Mouse (Mus musculus) MEL (cell line): ENCODE data around the gene Myo19. TPM values are rescaled to one million over a fixed set of nuclear protein-coding genes. Genes with fewer than 3 reads are reported as not detected.

Experiments
- DNase-seq: peaks from one replicate; pipeline ENCODE4 v3.0.0; 2011; ENCODE audit warnings: low read depth, low spot score
- H3K27ac ChIP-seq: 2 replicates; pipeline ENCODE4 v1.5.1; 2012; ENCODE audit warnings: low read depth, mild to moderate bottlenecking, control low read depth, low read length, moderate library complexity; ENCODE audit not compliant: control insufficient read depth
- H3K27me3 ChIP-seq, 2 experiments: fragments of 150-350 bp in 1 of 2; sonication (generic) in 1 of 2; 2 replicates each; pipeline ENCODE4 v1.6.1; 2012; ENCODE audit warnings: low read length in 2 of 2, mild to moderate bottlenecking in 2 of 2, improper control_type of control experiment in 1 of 2, moderate library complexity in 1 of 2; ENCODE audit not compliant: insufficient read depth in 2 of 2, control insufficient read depth in 1 of 2
- H3K36me3 ChIP-seq, 2 experiments: 2 replicates each; pipeline ENCODE4 v1.6.1; 2012 to 2014; ENCODE audit warnings: low read length in 2 of 2, improper control_type of control experiment in 1 of 2, inconsistent platforms in 1 of 2, mild to moderate bottlenecking in 1 of 2; ENCODE audit not compliant: insufficient read depth in 2 of 2, control insufficient read depth in 1 of 2
- H3K4me1 ChIP-seq, 2 experiments: fragments of 150-350 bp in 1 of 2; sonication (generic) in 1 of 2; 2 replicates each; pipeline ENCODE4 v1.6.1; 2012; ENCODE audit warnings: low read length in 2 of 2, improper control_type of control experiment in 1 of 2, mild to moderate bottlenecking in 1 of 2; ENCODE audit not compliant: insufficient read depth in 2 of 2, control insufficient read depth in 1 of 2
- H3K4me3 ChIP-seq, 2 experiments: fragments of 150-350 bp in 1 of 2; sonication (generic) in 1 of 2; 2 replicates each; pipeline ENCODE4 v1.5.1; 2012; ENCODE audit warnings: low read depth in 2 of 2, low read length in 2 of 2, mild to moderate bottlenecking in 2 of 2, moderate library complexity in 2 of 2, control low read depth in 1 of 2, improper control_type of control experiment in 1 of 2; ENCODE audit not compliant: control insufficient read depth in 1 of 2, insufficient read depth in 1 of 2
- H3K79me2 ChIP-seq: 2 replicates; pipeline ENCODE4 v1.6.1; 2012; ENCODE audit warnings: mild to moderate bottlenecking, low read length, moderate library complexity; ENCODE audit not compliant: control insufficient read depth, poor library complexity, insufficient read depth
- H3K9ac ChIP-seq: 2 replicates; pipeline ENCODE4 v1.6.1; 2012; ENCODE audit warnings: low read depth, mild to moderate bottlenecking, control low read depth, low read length, moderate library complexity; ENCODE audit not compliant: control insufficient read depth, poor library complexity, severe bottlenecking
- H3K9me3 ChIP-seq: fragments of 150-350 bp; sonication (generic); replicated peaks from 2 replicates; pipeline ENCODE4 v1.6.1; 2012; ENCODE audit warnings: mild to moderate bottlenecking, low read length, improper control_type of control experiment, moderate library complexity; ENCODE audit not compliant: insufficient read depth
- BHLHE40 ChIP-seq: IDR thresholded peaks from 2 replicates; pipeline ENCODE4 v1.6.1; 2012; ENCODE audit warnings: low read depth, mild to moderate bottlenecking, inconsistent platforms, low read length, improper control_type of control experiment, borderline replicate concordance
- CHD1 ChIP-seq: IDR thresholded peaks from 2 replicates; pipeline ENCODE4 v1.6.1; 2012; ENCODE audit warnings: low read depth, mild to moderate bottlenecking, inconsistent platforms, low read length, improper control_type of control experiment
- CHD2 ChIP-seq: IDR thresholded peaks from 2 replicates; pipeline ENCODE4 v1.6.1; 2011; ENCODE audit warnings: low read length, improper control_type of control experiment
- CTCF ChIP-seq, 3 experiments: IDR thresholded peaks in 2 of 3; conservative IDR thresholded peaks in 1 of 3; 2 replicates each; pipeline ENCODE4 v1.5.1; 2011 to 2012; ENCODE audit warnings: low read length in 3 of 3, low read depth in 2 of 3, mild to moderate bottlenecking in 2 of 3, improper control_type of control experiment in 1 of 3, inconsistent platforms in 1 of 3, mixed read lengths in 1 of 3, moderate library complexity in 1 of 3; ENCODE audit not compliant: control insufficient read depth in 1 of 3, insufficient read depth in 1 of 3, poor library complexity in 1 of 3, severe bottlenecking in 1 of 3
- ELF1 ChIP-seq: IDR thresholded peaks from 2 replicates; pipeline ENCODE4 v1.6.1; 2014; ENCODE audit warnings: low read depth, mild to moderate bottlenecking, inconsistent platforms, low read length, improper control_type of control experiment, moderate library complexity
- ETS1 ChIP-seq: IDR thresholded peaks from 2 replicates; pipeline ENCODE4 v1.6.1; 2012; ENCODE audit warnings: low read depth, mild to moderate bottlenecking, inconsistent platforms, low read length, improper control_type of control experiment, moderate library complexity
- MAX ChIP-seq: IDR thresholded peaks from 2 replicates; pipeline ENCODE4 v1.6.1; 2011; ENCODE audit warnings: low read length, improper control_type of control experiment
- MAZ ChIP-seq: IDR thresholded peaks from 2 replicates; pipeline ENCODE4 v1.6.1; 2012; ENCODE audit warnings: low read depth, mild to moderate bottlenecking, inconsistent platforms, low read length, improper control_type of control experiment
- MEF2A ChIP-seq: IDR thresholded peaks from 2 replicates; pipeline ENCODE4 v1.6.1; 2014; ENCODE audit warnings: low read depth, mild to moderate bottlenecking, inconsistent platforms, low read length, improper control_type of control experiment; ENCODE audit not compliant: poor library complexity, insufficient replicate concordance, severe bottlenecking; ENCODE audit errors: extremely low read depth
- MYC ChIP-seq: IDR thresholded peaks from 2 replicates; pipeline ENCODE4 v1.6.1; 2011; ENCODE audit warnings: low read depth, mild to moderate bottlenecking, low read length, improper control_type of control experiment, moderate library complexity
- NELFE ChIP-seq: IDR thresholded peaks from 2 replicates; pipeline ENCODE4 v1.6.1; 2011; ENCODE audit warnings: low read depth, low read length, improper control_type of control experiment
- POLR2AphosphoS5 ChIP-seq: IDR thresholded peaks from 2 replicates; pipeline ENCODE4 v1.6.1; 2012; ENCODE audit warnings: low read depth, borderline replicate concordance, mild to moderate bottlenecking, inconsistent platforms, low read length, moderate library complexity, mixed read lengths
- RAD21 ChIP-seq: IDR thresholded peaks from 2 replicates; pipeline ENCODE4 v1.6.1; 2011; ENCODE audit warnings: mild to moderate bottlenecking, low read depth, low read length, improper control_type of control experiment
- SIN3A ChIP-seq: IDR thresholded peaks from 2 replicates; pipeline ENCODE4 v1.6.1; 2012; ENCODE audit warnings: low read length, improper control_type of control experiment, inconsistent platforms
- SMC3 ChIP-seq: IDR thresholded peaks from 2 replicates; pipeline ENCODE4 v1.6.1; 2011; ENCODE audit warnings: low read depth, low read length, improper control_type of control experiment
- USF2 ChIP-seq, 2 experiments: IDR thresholded peaks; 2 replicates each; pipeline ENCODE4 v1.6.1; 2011 to 2012; ENCODE audit warnings: improper control_type of control experiment in 2 of 2, low read length in 2 of 2, borderline replicate concordance in 1 of 2, inconsistent platforms in 1 of 2, low read depth in 1 of 2, mild to moderate bottlenecking in 1 of 2; ENCODE audit not compliant: insufficient read depth in 1 of 2
- ZKSCAN1 ChIP-seq: IDR thresholded peaks from 2 replicates; pipeline ENCODE4 v1.6.1; 2012; ENCODE audit warnings: low read depth, mild to moderate bottlenecking, inconsistent platforms, low read length, improper control_type of control experiment, moderate library complexity
- ZNF384 ChIP-seq: IDR thresholded peaks from 2 replicates; pipeline ENCODE4 v1.6.1; 2012; ENCODE audit warnings: low read depth, mild to moderate bottlenecking, inconsistent platforms, low read length, improper control_type of control experiment
- polyA plus RNA-seq, 2 experiments: library from polyadenylated mRNA; stranded (reverse) in 1 of 2; unstranded in 1 of 2; fragments of >175 nt in 1 of 2; fragments of >200 nt in 1 of 2; gene quantifications; 2 replicates each; pipeline versions ENCODE4 v1.2.1 to v1.2.4; 2012; ENCODE audit warnings: low replicate concordance in 2 of 2, low read depth in 1 of 2; ENCODE audit not compliant: insufficient read length in 2 of 2, insufficient read depth in 1 of 2, missing spikeins in 1 of 2
- total RNA-seq: library from RNA; depleted of rRNA; stranded (reverse); fragments of 300-350 nt; gene quantifications from 2 replicates; pipeline ENCODE4 v1.2.3, GENCODE M21; 2012; rRNA removed

Myo19 gene
- total and polyA plus RNA-seq, 3 experiments: 14.9 to 27.1 TPM; not detected in 1

- no peaks in the 10 kb centered on the region for H3K9me3 ChIP-seq
- H3K27me3 ChIP-seq: peaks cover 1 to 2% of the 10 kb centered on the region in 2 experiments; a peak in 1 of 4 replicates
- no peak overlapping the region for H3K9ac ChIP-seq
- no peaks in the 10 kb centered on the region for H3K79me2 ChIP-seq
- no peak overlapping the region for H3K27ac ChIP-seq
- no peak for DNase-seq
- no peaks in the 10 kb centered on the region for H3K36me3 ChIP-seq
- H3K4me1 ChIP-seq: no peaks in the 10 kb centered on the region
- TF ChIP-seq NELFE: no peak
- TF ChIP-seq MEF2A: no peak
- TF ChIP-seq ELF1: no peak
- no peak for TF ChIP-seq ZKSCAN1
- no peak for TF ChIP-seq POLR2AphosphoS5
- TF ChIP-seq CHD1: no peak
- no peak for TF ChIP-seq CTCF (IDR thresholded peaks at IDR 0.05 in 2 of 3, conservative IDR thresholded peaks at IDR 0.05 in 1 of 3; ENCODE audit: control insufficient read depth in 1 of 3, insufficient read depth in 1 of 3, low read depth in 2 of 3, low read length in 3 of 3, poor library complexity in 1 of 3, severe bottlenecking in 1 of 3)
- no peak for TF ChIP-seq RAD21
- TF ChIP-seq MAZ: no peak
- no peak for TF ChIP-seq MAX
- TF ChIP-seq ETS1: no peak
- TF ChIP-seq SIN3A: no peak
- no peak for TF ChIP-seq CHD2
- no peak for TF ChIP-seq USF2 (IDR thresholded peaks at IDR 0.05; ENCODE audit: borderline replicate concordance in 1 of 2, insufficient read depth in 1 of 2, low read depth in 1 of 2, low read length in 2 of 2)
- no peak for TF ChIP-seq ZNF384
- no peak for TF ChIP-seq MYC
- no peak for TF ChIP-seq BHLHE40
- no peak for TF ChIP-seq SMC3
- H3K4me3 ChIP-seq: no peak overlapping the region
Measured at GRCm38 (mm10) chr11:84960780-84961179, 80.8 kb downstream of the Myo19 start.

Other genes starting within 250 kb of the Myo19 start
- 37.8 and 41.6 TPM in 2 replicates for gene Mrm1, start 60.6 kb upstream of the Myo19 start, total RNA-seq
- gene Mrm1, start 60.6 kb upstream of the Myo19 start, polyA plus RNA-seq: 10 to 100 TPM in 1 of 2 experiments, not detected in 1; 23.2 TPM
- gene Dhrs11, start 51.2 kb upstream of the Myo19 start, total RNA-seq: 29.4 and 36.6 TPM in 2 replicates
- gene Dhrs11, start 51.2 kb upstream of the Myo19 start, polyA plus RNA-seq: 10 to 100 TPM in 1 of 2 experiments, not detected in 1; 37.7 TPM
- 55.4 and 65.2 TPM in 2 replicates for gene Ggnbp2, start 9.3 kb upstream of the Myo19 start, total RNA-seq
- gene Ggnbp2, start 9.3 kb upstream of the Myo19 start, polyA plus RNA-seq: 10 to 100 TPM; 83.0 to 89.6 TPM
- 2.5 and 2.7 TPM in 2 replicates for gene Pigw, start 137 bp downstream of the Myo19 start, total RNA-seq
- 1 to 10 TPM in 1 of 2 experiments, not detected in 1; 3.5 TPM for gene Pigw, start 137 bp downstream of the Myo19 start, polyA plus RNA-seq
- gene Znhit3, start 36.2 kb downstream of the Myo19 start, total RNA-seq: 67.7 and 76.1 TPM in 2 replicates
- 10 to 100 TPM in 1 of 2 experiments, not detected in 1; 49.6 TPM for gene Znhit3, start 36.2 kb downstream of the Myo19 start, polyA plus RNA-seq
- gene Car4, start 77.6 kb downstream of the Myo19 start, total RNA-seq: not detected in 2 replicates
- not detected for gene Car4, start 77.6 kb downstream of the Myo19 start, polyA plus RNA-seq